10 mouse cellular contexts compared by ENCODE assay signal in the genomic region with DNA sequence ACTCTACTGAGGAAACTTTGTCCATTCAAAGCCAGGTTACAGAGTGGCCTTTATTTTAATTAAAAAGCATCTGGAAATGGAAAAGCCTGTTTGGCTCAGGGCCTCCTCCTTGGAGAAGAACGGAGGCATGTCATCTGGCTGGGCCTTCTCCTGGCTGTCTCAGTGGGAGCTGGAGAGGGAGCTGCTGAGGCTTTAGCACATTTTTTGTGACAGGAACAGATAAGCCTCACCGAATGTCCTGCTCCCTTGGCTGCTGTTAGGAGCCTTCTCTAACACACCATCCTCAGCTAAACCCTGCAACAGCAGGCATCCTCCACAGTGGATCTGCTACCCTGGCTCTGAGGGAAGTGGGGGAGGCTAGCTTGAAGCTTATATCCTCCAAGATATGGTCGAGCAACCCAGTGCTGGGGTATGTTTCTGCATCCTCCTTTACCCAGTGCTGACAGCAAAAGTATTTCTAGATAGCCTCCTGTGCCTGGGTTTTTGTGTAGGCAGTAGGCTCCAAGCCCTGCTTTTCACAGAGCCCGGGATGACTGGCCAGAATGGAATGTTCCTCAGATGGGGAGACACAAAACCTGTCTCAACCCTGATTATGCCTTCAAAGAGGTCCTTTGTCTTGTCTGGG.
DNase-seq lines count a peak whose midpoint lies in the region; ATAC-seq and TF ChIP-seq lines count a peak whose summit lies in the region.
"Had no signal": no experiment of that assay in that cellular context is flagged by ENCODE, and none has a peak within 500 bp of the region (broad histone marks: within the 10 kb centered on the region; RNA-seq: fewer than 3 reads in every experiment).

No protein-coding gene starts in this region.

- 0 out of 2 replicates have a peak overlapping the region, but pooled peaks have one; percentile 32 for H3K27ac ChIP-seq in intestine, embryonic 15.5 days
- no peak overlapping the region for H3K27ac ChIP-seq in intestine, embryonic 16.5 days (ENCODE audit: low read length)
- peak overlapping the region; percentile 85 for H3K27ac ChIP-seq in limb, embryonic 12.5 days
- no peak overlapping the region for H3K27ac ChIP-seq in left cerebral cortex, adult 2 months

- ATAC-seq in intestine, embryonic 15.5 days: no peak
- ATAC-seq in intestine, embryonic 16.5 days: no peak
- no peak for ATAC-seq in limb, embryonic 12.5 days (ENCODE audit: insufficient number of reproducible peaks, insufficient read depth, low FRiP score, low TSS enrichment, low read depth)

- H3K36me3 ChIP-seq in intestine, embryonic 15.5 days: no peaks in the 10 kb centered on the region
- H3K36me3 ChIP-seq in intestine, embryonic 16.5 days (ENCODE audit: control insufficient read depth, insufficient read depth, low read length): no peaks in the 10 kb centered on the region
- no peaks in the 10 kb centered on the region for H3K36me3 ChIP-seq in limb, embryonic 12.5 days

- TF ChIP-seq CTCF in left cerebral cortex, adult 2 months (IDR thresholded peaks at IDR 0.05): no peak

- H3K4me3 ChIP-seq in intestine, embryonic 15.5 days (replicated peaks): no peak overlapping the region
- no peak overlapping the region for H3K4me3 ChIP-seq in intestine, embryonic 16.5 days (ENCODE audit: low read length)
- no peak overlapping the region for H3K4me3 ChIP-seq in limb, embryonic 12.5 days (replicated peaks)
- no peak overlapping the region for H3K4me3 ChIP-seq in left cerebral cortex, adult 2 months
- H3K4me3 ChIP-seq: erythroblast, embryonic 14.5 days had no signal

- H3K27me3 ChIP-seq in intestine, embryonic 15.5 days (replicated peaks): no peaks in the 10 kb centered on the region
- H3K27me3 ChIP-seq in intestine, embryonic 16.5 days (replicated peaks; ENCODE audit: control insufficient read depth, insufficient read depth, low read length): no peaks in the 10 kb centered on the region
- H3K27me3 ChIP-seq in limb, embryonic 12.5 days: no peaks in the 10 kb centered on the region; the same call in 1 of the 2 replicates

- 46% methylated on average over 4 of the region's 4 CpGs for WGBS in intestine, embryonic 15.5 days
- 33% methylated on average over 4 of the region's 4 CpGs for WGBS in intestine, embryonic 16.5 days
- WGBS in limb, embryonic 12.5 days: 48% methylated on average over 4 of the region's 4 CpGs

- DNase-seq in NIH3T3 (ENCODE audit: low read depth): peak; percentile 43
- peak; percentile 93 for DNase-seq in heart, adult 11 months
- DNase-seq in frontal cortex, postnatal 10 days (ENCODE audit: low spot score in 2 of 2): no peak
- DNase-seq in ovary, postnatal 36 days (ENCODE audit: low spot score): no peak
- no peak for DNase-seq in left cerebral cortex, adult 2 months (ENCODE audit: extremely low spot score in 1 of 2, low spot score in 2 of 2)

- H3K9ac ChIP-seq in intestine, embryonic 15.5 days: no peak overlapping the region
- no peak overlapping the region for H3K9ac ChIP-seq in intestine, embryonic 16.5 days (ENCODE audit: low read depth, low read length)
- H3K9ac ChIP-seq in limb, embryonic 12.5 days (replicated peaks): no peak overlapping the region

- no peak overlapping the region for H3K4me2 ChIP-seq in intestine, embryonic 15.5 days (replicated peaks)
- H3K4me2 ChIP-seq in intestine, embryonic 16.5 days (ENCODE audit: low read depth, low read length): no peak overlapping the region
- no peak overlapping the region for H3K4me2 ChIP-seq in limb, embryonic 12.5 days
- H3K4me2 ChIP-seq: liver, embryonic 11.5 days had no signal

- H3K9me3 ChIP-seq in intestine, embryonic 15.5 days: no peaks in the 10 kb centered on the region
- no peaks in the 10 kb centered on the region for H3K9me3 ChIP-seq in intestine, embryonic 16.5 days (ENCODE audit: control insufficient read depth, low read length)
- H3K9me3 ChIP-seq in limb, embryonic 12.5 days: no peaks in the 10 kb centered on the region

- intact Hi-C loops in left cerebral cortex, adult 2 months (cut with DNase I): no loop called here

- no peaks in the 10 kb centered on the region for H3K4me1 ChIP-seq in intestine, embryonic 15.5 days (replicated peaks)
- peaks cover 2% of the 10 kb centered on the region; the same call in 1 of the 2 replicates for H3K4me1 ChIP-seq in intestine, embryonic 16.5 days (ENCODE audit: control insufficient read depth, insufficient read depth, low read length)
- peaks cover 9% of the 10 kb centered on the region; the same call in 1 of the 2 replicates for H3K4me1 ChIP-seq in limb, embryonic 12.5 days (replicated peaks)

Comparison
In these comparisons a context has a peak if more than half of its experiments do, and no peak if none do; other contexts are left out.
1. H3K27ac ChIP-seq: peak in intestine, embryonic 15.5 days (single experiment) and limb, embryonic 12.5 days (single experiment); none in intestine, embryonic 16.5 days (single experiment) and left cerebral cortex, adult 2 months (single experiment).
2. DNase-seq: peak in NIH3T3 (single experiment) and heart, adult 11 months (single experiment); none in frontal cortex, postnatal 10 days (0 of 2), ovary, postnatal 36 days (single experiment) and left cerebral cortex, adult 2 months (0 of 2).